Mouse (Mus musculus) liver, embryonic 11.5 days (tissue): ENCODE data around the gene Spire2. TPM values are rescaled to one million over a fixed set of nuclear protein-coding genes. Genes with fewer than 3 reads are reported as not detected.

Source experiments
- ATAC-seq: fragments of 200-750 bp; cut with Nextera tagmentation; replicated peaks from 2 replicates; pipeline ENCODE4 v1.8.0; 2017; ENCODE audit warnings: moderate number of reproducible peaks, mild to moderate bottlenecking, moderate TSS enrichment, moderate library complexity; ENCODE audit not compliant: low FRiP score
- DNase-seq: peaks from one replicate; pipeline ENCODE4 v3.0.0-alpha.2; 2017; ENCODE audit warnings: low spot score
- H3K27ac ChIP-seq: fragments of 300-500 bp; sonication (generic); 2 replicates; pipeline ENCODE4 v1.5.1; 2014; ENCODE audit warnings: mild to moderate bottlenecking, low read depth, low read length, control low read depth
- H3K27me3 ChIP-seq: fragments of 300-500 bp; sonication (generic); replicated peaks from 2 replicates; pipeline ENCODE4 v1.6.1; 2014; ENCODE audit warnings: low read length, mixed read lengths; ENCODE audit not compliant: control insufficient read depth, insufficient read depth
- H3K36me3 ChIP-seq: fragments of 300-500 bp; sonication (generic); 2 replicates; pipeline ENCODE4 v1.6.1; 2014; ENCODE audit warnings: mild to moderate bottlenecking, low read length, moderate library complexity, mixed read lengths; ENCODE audit not compliant: control insufficient read depth, insufficient read depth
- H3K4me1 ChIP-seq: fragments of 300-500 bp; sonication (generic); replicated peaks from 2 replicates; pipeline ENCODE4 v1.6.1; 2014; ENCODE audit warnings: low read length, mixed read lengths; ENCODE audit not compliant: control insufficient read depth, insufficient read depth
- H3K4me2 ChIP-seq: fragments of 300-500 bp; sonication (generic); 2 replicates; pipeline ENCODE4 v1.6.1; 2014; ENCODE audit warnings: mild to moderate bottlenecking, control low read depth, moderate library complexity
- H3K4me3 ChIP-seq: fragments of 300-500 bp; sonication (generic); 2 replicates; pipeline ENCODE4 v1.5.1; 2014; ENCODE audit warnings: low read depth, low read length, control low read depth
- H3K9ac ChIP-seq: fragments of 300-500 bp; sonication (generic); 2 replicates; pipeline ENCODE4 v1.6.1; 2014; ENCODE audit warnings: low read depth, low read length, control low read depth
- H3K9me3 ChIP-seq: fragments of 300-500 bp; sonication (generic); 2 replicates; pipeline ENCODE4 v1.6.1; 2016; ENCODE audit warnings: low read length, inconsistent platforms, mixed read lengths; ENCODE audit not compliant: control insufficient read depth
- WGBS: fragments of 180-500 bp; shearing (Covaris S2); extraction: QIAGEN DNeasy Blood & Tissue Kit; methylation state at CpG from one replicate; pipeline ENCODE4 v1.1.7; 2014; 5-methylcytosine and 5-hydroxymethylcytosine counted together
- polyA plus RNA-seq: library from polyadenylated mRNA; unstranded; fragments of >200 nt; fragmentation: Nextera tagmentation; extraction: Ambion mirVana; gene quantifications from 2 replicates; pipeline ENCODE4 v1.2.1, GENCODE M21; 2014

The Spire2 gene
- polyA plus RNA-seq, 1 experiment from 2014 or later = 6.7 TPM

- WGBS = 89% methylated on average over 9 of the region's 9 CpGs
- no peak overlapping the region for H3K27ac ChIP-seq
- no peak overlapping the region for H3K4me2 ChIP-seq
- peaks cover 7% of the 10 kb centered on the region; the same call in 1 of the 2 replicates for H3K27me3 ChIP-seq
- H3K4me3 ChIP-seq = no peak overlapping the region
- DNase-seq (no peak), ATAC-seq (no peak)
- H3K36me3 ChIP-seq = peaks cover 33% of the 10 kb centered on the region
- peaks cover 4% of the 10 kb centered on the region; the same call in 1 of the 2 replicates for H3K4me1 ChIP-seq
- no peaks in the 10 kb centered on the region for H3K9me3 ChIP-seq
- H3K9ac ChIP-seq = no peak overlapping the region
Measured at GRCm38 (mm10) chr8:123402730-123403326, 70.3 kb downstream of the Spire2 start.

GRCm38 (mm10) chr8:123404521-123404920 is 72.0 kb downstream of the Spire2 start:
- no peak overlapping the region for H3K27ac ChIP-seq
- no peak overlapping the region for H3K4me3 ChIP-seq
- no peaks in the 10 kb centered on the region for H3K9me3 ChIP-seq
- H3K27me3 ChIP-seq = peaks cover 10% of the 10 kb centered on the region; the same call in 1 of the 2 replicates
- DNase-seq (no peak), ATAC-seq (no peak)
- H3K4me1 ChIP-seq = peaks cover 18% of the 10 kb centered on the region
- H3K4me2 ChIP-seq = no peak overlapping the region
- H3K36me3 ChIP-seq = peaks cover 16% of the 10 kb centered on the region
- no peak overlapping the region for H3K9ac ChIP-seq
- 64% methylated on average over 8 of the region's 8 CpGs for WGBS

- Histone ChIP-seq H3K9ac (0 out of 2 replicates have a peak within 1 kb of the TSS, but pooled peaks have one; percentile 10), H3K27me3 (peaks cover 32% of the 10 kb centered on the region), H3K9me3 (no peaks in the 10 kb centered on the region), H3K4me2 (peak within 1 kb of the TSS; percentile 4; the same call in 1 of the 2 replicates), H3K36me3 (peaks cover 7% of the 10 kb centered on the region), H3K4me3 (no peak within 1 kb of the TSS), H3K27ac (no peak within 1 kb of the TSS), H3K4me1 (peaks cover 33% of the 10 kb centered on the region)
- peak; percentile 70 for DNase-seq
- 9% methylated on average over 4 of the region's 4 CpGs for WGBS
- no peak for ATAC-seq
Measured at GRCm38 (mm10) chr8:123406786-123407185, 74.3 kb downstream of the Spire2 start, which contains the start of gene Mc1r. Mc1r (plus strand) TSS chr8:123407107.

GRCm38 (mm10) chr8:123407612-123408011 is 75.1 kb downstream of the Spire2 start:
- Histone ChIP-seq H3K9ac (no peak overlapping the region), H3K4me3 (no peak overlapping the region), H3K36me3 (peaks cover 4% of the 10 kb centered on the region; the same call in 1 of the 2 replicates), H3K27me3 (peaks cover 40% of the 10 kb centered on the region), H3K9me3 (no peaks in the 10 kb centered on the region), H3K4me2 (no peak overlapping the region), H3K27ac (no peak overlapping the region), H3K4me1 (peaks cover 40% of the 10 kb centered on the region)
- WGBS = 81% methylated on average over 13 of the region's 13 CpGs
- DNase-seq (no peak), ATAC-seq (no peak)

GRCm38 (mm10) chr8:123408586-123409544 is 76.4 kb downstream of the Spire2 start:
- peak; percentile 70 for ATAC-seq

GRCm38 (mm10) chr8:123410049-123410587 is 77.6 kb downstream of the Spire2 start:
- WGBS = 67% methylated on average over 8 of the region's 8 CpGs
- ATAC-seq (no peak), DNase-seq (no peak)
- Histone ChIP-seq H3K4me1 (peaks cover 42% of the 10 kb centered on the region), H3K27ac (no peak overlapping the region), H3K4me3 (no peak overlapping the region), H3K27me3 (peaks cover 57% of the 10 kb centered on the region), H3K9ac (no peak overlapping the region), H3K4me2 (no peak overlapping the region), H3K36me3 (no peaks in the 10 kb centered on the region), H3K9me3 (no peaks in the 10 kb centered on the region)

More at GRCm38 (mm10) chr8:123408586-123409544, 76.4 kb downstream of the Spire2 start:
- H3K36me3 ChIP-seq = no peaks in the 10 kb centered on the region
- WGBS = 42% methylated on average over 9 of the region's 9 CpGs
- H3K27ac ChIP-seq = peak overlapping the region; percentile 3; the same call in 1 of the 2 replicates
- no peak overlapping the region for H3K4me3 ChIP-seq
- H3K9ac ChIP-seq = no peak overlapping the region
- H3K9me3 ChIP-seq = no peaks in the 10 kb centered on the region
- peaks cover 53% of the 10 kb centered on the region for H3K27me3 ChIP-seq
- peaks cover 42% of the 10 kb centered on the region for H3K4me1 ChIP-seq
- DNase-seq = peak; percentile 58
- H3K4me2 ChIP-seq = peak overlapping the region; percentile 46

- H3K9ac ChIP-seq = no peak overlapping the region
- H3K4me2 ChIP-seq = peak overlapping the region; percentile 67
- ATAC-seq (no peak), DNase-seq (no peak)
- H3K27ac ChIP-seq = no peak overlapping the region
- H3K36me3 ChIP-seq = no peaks in the 10 kb centered on the region
- peaks cover 42% of the 10 kb centered on the region for H3K4me1 ChIP-seq
- H3K27me3 ChIP-seq = peaks cover 57% of the 10 kb centered on the region
- 18% methylated on average over 11 of the region's 11 CpGs for WGBS
- no peaks in the 10 kb centered on the region for H3K9me3 ChIP-seq
- peak overlapping the region; percentile 34; the same call in 1 of the 2 replicates for H3K4me3 ChIP-seq
Measured at GRCm38 (mm10) chr8:123410788-123411187, 78.3 kb downstream of the Spire2 start.

GRCm38 (mm10) chr8:123411246-123411645 is 78.7 kb downstream of the Spire2 start, which contains the start of gene Tubb3:
Tubb3 (plus strand) TSS chr8:123411424.
- peak within 1 kb of the TSS; percentile 67 for H3K4me2 ChIP-seq
- H3K9ac ChIP-seq = no peak within 1 kb of the TSS
- peaks cover 42% of the 10 kb centered on the region for H3K4me1 ChIP-seq
- ATAC-seq (peak; percentile 65), DNase-seq (peak; percentile 63)
- H3K36me3 ChIP-seq = no peaks in the 10 kb centered on the region
- H3K27me3 ChIP-seq = peaks cover 57% of the 10 kb centered on the region
- H3K4me3 ChIP-seq = peak within 1 kb of the TSS; percentile 34
- H3K9me3 ChIP-seq = no peaks in the 10 kb centered on the region
- H3K27ac ChIP-seq = no peak within 1 kb of the TSS
- under 1% methylated on average over 28 of the region's 29 CpGs for WGBS
